Mouse (Mus musculus): Measurements from ENCODE around the gene Upf2. TPM values are rescaled to one million over a fixed set of nuclear protein-coding genes. Genes with fewer than 3 reads are reported as not detected.

Gene Upf2
- polyA plus RNA-seq, 1 experiment from 2014 or later: 11.5 TPM

Other genes with a start within 250 kb of the Upf2 start
- gene Camk1d, start 237.0 kb upstream of the Upf2 start, polyA plus RNA-seq (2016; fragmentation: Nextera tagmentation; extraction: Ambion mirVana): 0.84 and 1.4 TPM in 2 replicates
- 120 and 139 TPM in 2 replicates for gene Nudt5, start 106.5 kb upstream of the Upf2 start, polyA plus RNA-seq (2016; fragmentation: Nextera tagmentation; extraction: Ambion mirVana)
- 406 and 414 TPM in 2 replicates for gene Cdc123, start 106.3 kb upstream of the Upf2 start, polyA plus RNA-seq (2016; fragmentation: Nextera tagmentation; extraction: Ambion mirVana)
- 2.7 TPM in 2 replicates for gene Gm13199, start 88.5 kb upstream of the Upf2 start, polyA plus RNA-seq (2016; fragmentation: Nextera tagmentation; extraction: Ambion mirVana)
- gene Sec61a2, start 56.0 kb upstream of the Upf2 start, polyA plus RNA-seq (2016; fragmentation: Nextera tagmentation; extraction: Ambion mirVana): 85.0 and 95.1 TPM in 2 replicates
- 6.5 and 9.2 TPM in 2 replicates for gene Dhtkd1, start 8.7 kb upstream of the Upf2 start, polyA plus RNA-seq (2016; fragmentation: Nextera tagmentation; extraction: Ambion mirVana)
- 4.2 and 5.1 TPM in 2 replicates for gene Proser2, start 178.7 kb downstream of the Upf2 start, polyA plus RNA-seq (2016; fragmentation: Nextera tagmentation; extraction: Ambion mirVana)

Measured in limb, embryonic 10.5 days (tissue).